In the genomic region with DNA sequence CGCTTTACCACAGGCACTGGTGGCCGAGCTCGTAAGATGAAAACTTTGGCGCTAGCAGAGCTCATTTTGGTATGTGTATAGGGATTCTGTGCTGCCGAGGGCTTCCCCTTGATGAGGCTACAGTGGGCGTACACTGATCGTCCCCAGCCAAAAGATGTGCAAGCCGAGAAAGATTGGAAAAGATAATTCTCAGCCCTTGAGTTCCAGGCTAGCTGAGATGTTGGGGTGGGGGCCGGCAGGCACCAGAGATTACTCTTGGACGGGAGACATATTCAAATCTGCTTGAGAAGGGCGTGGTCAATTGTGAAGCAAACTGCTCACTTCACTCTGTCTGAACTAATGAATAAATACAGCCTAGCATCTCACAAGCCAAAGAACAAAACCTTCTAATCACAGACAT, we compare ENCODE assay signal across 9 mouse cellular contexts.
A peak's percentile ranks its signal among the peaks of the same experiment; 100 is the strongest.
DNase-seq lines count a peak whose midpoint lies in the region; ATAC-seq lines count a peak whose summit lies in the region.
"Had no signal": no experiment of that assay in that cellular context is flagged by ENCODE, and none has a peak within 500 bp of the region (broad histone marks: within the 10 kb centered on the region; RNA-seq: fewer than 3 reads in every experiment).

No protein-coding gene starts in this region.

- H3K4me3 ChIP-seq in forebrain, embryonic 13.5 days = peak overlapping the region; percentile 3; the same call in 1 of the 2 replicates
- no peak overlapping the region for H3K4me3 ChIP-seq in liver, embryonic 16.5 days (ENCODE audit: low read depth, low read length)

- no peaks in the 10 kb centered on the region for H3K27me3 ChIP-seq in forebrain, embryonic 13.5 days
- no peaks in the 10 kb centered on the region for H3K27me3 ChIP-seq in liver, embryonic 16.5 days (ENCODE audit: control insufficient read depth, insufficient read depth, low read depth, low read length)

- peak; percentile 1; the same call in 1 of the 2 replicates for ATAC-seq in forebrain, embryonic 13.5 days
- no peak for ATAC-seq in liver, embryonic 16.5 days (ENCODE audit: low read depth)
- no peak for ATAC-seq in CD4-positive, CD25-positive, alpha-beta regulatory T cell, adult 4 months

- H3K27ac ChIP-seq in forebrain, embryonic 13.5 days = peak overlapping the region; percentile 77
- no peak overlapping the region for H3K27ac ChIP-seq in liver, embryonic 16.5 days (ENCODE audit: low read length)

- no peak overlapping the region for H3K9ac ChIP-seq in forebrain, embryonic 13.5 days
- H3K9ac ChIP-seq in liver, embryonic 16.5 days (ENCODE audit: low read depth, low read length) = no peak overlapping the region

- H3K36me3 ChIP-seq in forebrain, embryonic 13.5 days (ENCODE audit: poor library complexity, severe bottlenecking) = no peaks in the 10 kb centered on the region
- no peaks in the 10 kb centered on the region for H3K36me3 ChIP-seq in liver, embryonic 16.5 days (ENCODE audit: control insufficient read depth, insufficient read depth)

- H3K4me1 ChIP-seq in forebrain, embryonic 13.5 days = peaks cover 83% of the 10 kb centered on the region
- H3K4me1 ChIP-seq in liver, embryonic 16.5 days (ENCODE audit: control insufficient read depth, low read depth, low read length) = peaks cover 26% of the 10 kb centered on the region

- no peaks in the 10 kb centered on the region for H3K9me3 ChIP-seq in forebrain, embryonic 13.5 days (replicated peaks)
- H3K9me3 ChIP-seq in liver, embryonic 16.5 days (replicated peaks; ENCODE audit: control insufficient read depth, low read length) = no peaks in the 10 kb centered on the region

- H3K4me2 ChIP-seq in forebrain, embryonic 13.5 days = peak overlapping the region; percentile 55
- peak overlapping the region; percentile 8; the same call in 1 of the 2 replicates for H3K4me2 ChIP-seq in liver, embryonic 16.5 days (ENCODE audit: low read depth, low read length)

- peak; percentile 16 for DNase-seq in embryo, embryonic 10 days (ENCODE audit: low spot score)
- DNase-seq in embryo, embryonic 9.5 days (ENCODE audit: extremely low spot score) = no peak
- peak; percentile 59 for DNase-seq in A20 (ENCODE audit: low read depth, low spot score)
- DNase-seq in kidney, postnatal 10 days = no peak
- no peak for DNase-seq in adrenal gland, adult 18-20 months (ENCODE audit: low spot score in 2 of 2)
- DNase-seq: thymus, postnatal 14 days had no signal

- 3% methylated on average over 11 of the region's 11 CpGs for WGBS in forebrain, embryonic 13.5 days
- 30% methylated on average over 11 of the region's 11 CpGs for WGBS in liver, embryonic 16.5 days (ENCODE audit: insufficient replicate concordance)

Comparison
In these comparisons a context has a peak if more than half of its experiments do, and no peak if none do; other contexts are left out.
1. DNase-seq: peak in embryo, embryonic 10 days (single experiment) and A20 (single experiment); none in embryo, embryonic 9.5 days (single experiment), kidney, postnatal 10 days (single experiment) and adrenal gland, adult 18-20 months (0 of 2).